Mouse (Mus musculus) forebrain, embryonic 10.5 days (tissue): ENCODE data around the gene Vti1a. TPM values are rescaled to one million over a fixed set of nuclear protein-coding genes. Genes with fewer than 3 reads are reported as not detected.

Source experiments
- DNase-seq: peaks from one replicate; pipeline ENCODE4 v3.0.0-alpha.2; 2017; ENCODE audit warnings: low spot score; ENCODE audit errors: extremely low spot score
- H3K27ac ChIP-seq: fragments of 300-500 bp; sonication (generic); 2 replicates; pipeline ENCODE4 v1.5.1; 2016; ENCODE audit warnings: mild to moderate bottlenecking
- H3K27me3 ChIP-seq: fragments of 300-500 bp; sonication (generic); 2 replicates; pipeline ENCODE4 v1.6.1; 2016; ENCODE audit warnings: mild to moderate bottlenecking; ENCODE audit not compliant: poor library complexity, severe bottlenecking
- H3K36me3 ChIP-seq: fragments of 300-500 bp; sonication (generic); replicated peaks from 2 replicates; pipeline ENCODE4 v1.6.1; 2016; ENCODE audit warnings: mild to moderate bottlenecking, moderate library complexity
- H3K4me1 ChIP-seq: fragments of 300-500 bp; sonication (generic); 2 replicates; pipeline ENCODE4 v1.6.1; 2016
- H3K4me3 ChIP-seq: fragments of 300-500 bp; sonication (generic); 2 replicates; pipeline ENCODE4 v1.5.1; 2016; ENCODE audit warnings: mild to moderate bottlenecking, moderate library complexity
- H3K9me3 ChIP-seq: fragments of 300-500 bp; sonication (generic); 2 replicates; pipeline ENCODE4 v1.6.1; 2016; ENCODE audit warnings: mild to moderate bottlenecking, moderate library complexity
- WGBS: fragments of 180-500 bp; shearing (Covaris S2); methylation state at CpG from one replicate; pipeline ENCODE4 v1.1.7; 2016; 5-methylcytosine and 5-hydroxymethylcytosine counted together
- polyA plus RNA-seq: library from polyadenylated mRNA; unstranded; fragments of >200 nt; fragmentation: Nextera tagmentation; extraction: Ambion mirVana; gene quantifications from 2 replicates; pipeline ENCODE4 v1.2.1, GENCODE M21; 2016

The Vti1a gene
- polyA plus RNA-seq, 1 experiment from 2014 or later = 34.2 TPM

GRCm38 (mm10) chr19:55343274-55343673, 27.2 kb downstream of the Vti1a start:
- Histone ChIP-seq H3K4me3 (no peak overlapping the region), H3K4me1 (no peaks in the 10 kb centered on the region), H3K27ac (no peak overlapping the region), H3K27me3 (no peaks in the 10 kb centered on the region), H3K9me3 (no peaks in the 10 kb centered on the region), H3K36me3 (peaks cover 5% of the 10 kb centered on the region; the same call in 1 of the 2 replicates)
- 93% methylated on average over 9 of the region's 9 CpGs for WGBS
- DNase-seq = no peak

- no peak overlapping the region for H3K27ac ChIP-seq
Observed at GRCm38 (mm10) chr19:55348187-55348586, 32.1 kb downstream of the Vti1a start.

GRCm38 (mm10) chr19:55350673-55351378, 34.7 kb downstream of the Vti1a start:
- Histone ChIP-seq H3K27ac (no peak overlapping the region), H3K36me3 (0 out of 2 replicates have a peak, but pooled peaks cover 3% of the 10 kb centered on the region), H3K27me3 (no peaks in the 10 kb centered on the region), H3K4me3 (no peak overlapping the region), H3K4me1 (peaks cover 4% of the 10 kb centered on the region; the same call in 1 of the 2 replicates), H3K9me3 (no peaks in the 10 kb centered on the region)
- 89% methylated on average over 9 of the region's 9 CpGs for WGBS
- DNase-seq = no peak

More at GRCm38 (mm10) chr19:55348187-55348586, 32.1 kb downstream of the Vti1a start:
- Histone ChIP-seq H3K4me3 (no peak overlapping the region), H3K9me3 (no peaks in the 10 kb centered on the region), H3K36me3 (0 out of 2 replicates have a peak, but pooled peaks cover 5% of the 10 kb centered on the region), H3K27me3 (no peaks in the 10 kb centered on the region), H3K4me1 (peaks cover 4% of the 10 kb centered on the region; the same call in 1 of the 2 replicates)
- DNase-seq = no peak
- WGBS = 89% methylated on average over 3 of the region's 3 CpGs

DNA sequence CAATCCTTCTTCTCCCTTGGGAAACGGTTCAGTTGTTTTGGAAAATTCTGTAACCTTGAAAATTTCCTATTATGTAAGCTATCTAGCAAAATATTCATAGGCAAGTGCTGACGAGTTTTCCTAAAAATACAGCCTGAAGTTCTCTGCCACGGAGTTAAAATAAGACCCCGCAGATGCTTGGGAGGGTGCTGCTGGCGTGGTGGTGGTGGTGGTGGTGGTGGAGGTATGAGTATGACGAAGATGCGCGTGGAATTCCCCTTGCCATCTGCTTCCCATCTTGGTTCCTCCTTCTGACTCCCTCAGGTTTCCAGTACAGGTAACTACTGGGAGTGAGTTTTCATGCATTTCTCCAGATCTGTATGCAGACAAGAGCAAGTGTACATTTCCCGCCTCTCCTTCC, 46.5 kb downstream of the Vti1a start:
- H3K36me3 ChIP-seq = peaks cover 4% of the 10 kb centered on the region; the same call in 1 of the 2 replicates
- H3K27ac ChIP-seq = no peak overlapping the region
- DNase-seq = no peak
- no peak overlapping the region for H3K4me3 ChIP-seq
- H3K9me3 ChIP-seq = no peaks in the 10 kb centered on the region
- no peaks in the 10 kb centered on the region for H3K4me1 ChIP-seq
- no peaks in the 10 kb centered on the region for H3K27me3 ChIP-seq
- WGBS = 93% methylated on average over 9 of the region's 9 CpGs

DNA sequence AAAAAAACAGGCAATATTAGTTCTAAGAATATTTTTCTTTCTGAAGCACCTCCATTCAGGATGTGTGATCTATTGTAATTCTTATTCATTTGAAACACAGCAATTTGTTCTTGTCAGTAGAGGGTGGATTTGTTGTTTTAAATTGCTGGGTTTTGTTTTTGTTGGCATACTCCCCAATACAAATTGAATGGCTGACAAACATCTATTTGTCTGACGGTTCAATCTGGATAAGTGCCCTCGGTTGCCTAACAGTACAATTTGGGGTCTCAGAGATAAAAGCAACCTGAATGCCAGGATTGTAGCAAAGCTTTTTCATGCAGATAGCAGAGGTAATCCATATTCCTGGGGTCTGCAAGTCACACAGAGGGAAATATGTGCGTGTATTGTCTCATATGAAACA, 53.6 kb downstream of the Vti1a start:
- no peaks in the 10 kb centered on the region for H3K27me3 ChIP-seq
- 76% methylated on average over 3 of the region's 3 CpGs for WGBS

DNA sequence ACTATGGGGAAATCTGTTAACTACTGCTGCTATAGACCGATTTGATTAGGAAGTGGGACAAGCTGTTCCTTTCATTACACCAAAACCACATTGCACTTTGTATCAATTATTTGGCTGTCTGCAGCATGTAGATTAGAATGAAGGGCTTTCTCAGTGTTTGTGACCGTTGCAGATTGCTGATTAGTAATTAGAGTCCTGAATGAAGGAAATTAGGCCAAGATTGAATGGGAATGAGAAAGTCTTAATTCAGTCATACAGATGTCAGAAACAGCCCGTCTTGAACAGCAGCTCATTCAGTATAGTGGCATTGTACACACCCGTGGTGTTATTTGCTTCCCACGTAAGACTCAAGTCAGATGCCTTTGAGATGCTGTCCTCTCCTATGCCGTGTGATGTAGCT, 60.2 kb downstream of the Vti1a start:
- H3K36me3 ChIP-seq = no peaks in the 10 kb centered on the region
- peaks cover 36% of the 10 kb centered on the region for H3K4me1 ChIP-seq
- peaks cover 17% of the 10 kb centered on the region for H3K27me3 ChIP-seq
- WGBS = 72% methylated on average over 6 of the region's 6 CpGs
- no peak overlapping the region for H3K4me3 ChIP-seq
- H3K9me3 ChIP-seq = no peaks in the 10 kb centered on the region
- DNase-seq = no peak
- no peak overlapping the region for H3K27ac ChIP-seq

More for the DNA sequence above, 53.6 kb downstream of the Vti1a start:
- Histone ChIP-seq H3K4me1 (0 out of 2 replicates have a peak, but pooled peaks cover 7% of the 10 kb centered on the region), H3K4me3 (no peak overlapping the region), H3K9me3 (no peaks in the 10 kb centered on the region), H3K27ac (no peak overlapping the region), H3K36me3 (no peaks in the 10 kb centered on the region)
- no peak for DNase-seq

- H3K27ac ChIP-seq = no peak overlapping the region
- no peaks in the 10 kb centered on the region for H3K9me3 ChIP-seq
- peaks cover 28% of the 10 kb centered on the region for H3K27me3 ChIP-seq
- 92% methylated on average over 4 of the region's 4 CpGs for WGBS
- DNase-seq = no peak
- no peaks in the 10 kb centered on the region for H3K36me3 ChIP-seq
- peaks cover 47% of the 10 kb centered on the region for H3K4me1 ChIP-seq
- H3K4me3 ChIP-seq = no peak overlapping the region
Observed at GRCm38 (mm10) chr19:55377465-55377864, 61.4 kb downstream of the Vti1a start.

- no peak for DNase-seq
- Histone ChIP-seq H3K27ac (no peak overlapping the region), H3K9me3 (no peaks in the 10 kb centered on the region), H3K4me3 (no peak overlapping the region), H3K36me3 (no peaks in the 10 kb centered on the region), H3K27me3 (peaks cover 42% of the 10 kb centered on the region), H3K4me1 (peaks cover 61% of the 10 kb centered on the region)
- 80% methylated on average over 2 of the region's 2 CpGs for WGBS
Observed at GRCm38 (mm10) chr19:55378884-55379283, 62.8 kb downstream of the Vti1a start.

DNA sequence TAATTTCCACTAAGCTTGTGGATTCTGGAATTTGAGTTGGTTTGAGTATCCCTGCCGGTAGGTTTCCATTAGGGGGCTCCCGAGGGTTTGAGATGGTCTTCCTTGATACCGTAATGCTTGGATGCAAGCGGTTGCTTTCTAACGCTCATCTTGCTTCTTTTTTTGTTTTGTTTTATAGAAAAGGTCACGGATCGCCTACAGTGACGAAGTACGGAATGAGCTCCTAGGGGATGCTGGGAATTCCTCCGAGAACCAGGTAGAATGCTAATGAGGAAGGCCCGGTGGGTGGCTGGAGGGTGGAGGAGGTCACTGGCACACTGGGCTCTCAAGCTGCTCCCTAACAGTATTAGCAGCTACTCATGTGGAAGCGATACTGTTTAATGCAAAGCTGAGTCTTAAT, 64.7 kb downstream of the Vti1a start:
- DNase-seq = peak; percentile 59
- peaks cover 47% of the 10 kb centered on the region for H3K27me3 ChIP-seq
- no peaks in the 10 kb centered on the region for H3K36me3 ChIP-seq
- WGBS = 7% methylated on average over 12 of the region's 12 CpGs
- H3K9me3 ChIP-seq = no peaks in the 10 kb centered on the region
- peaks cover 80% of the 10 kb centered on the region for H3K4me1 ChIP-seq
- H3K4me3 ChIP-seq = peak overlapping the region; percentile 29
- peak overlapping the region; percentile 56 for H3K27ac ChIP-seq

GRCm38 (mm10) chr19:55381343-55381742, 65.2 kb downstream of the Vti1a start:
- H3K4me3 ChIP-seq = peak overlapping the region; percentile 29; the same call in 1 of the 2 replicates
- DNase-seq = peak; percentile 28
- peaks cover 47% of the 10 kb centered on the region for H3K27me3 ChIP-seq
- H3K36me3 ChIP-seq = no peaks in the 10 kb centered on the region
- H3K9me3 ChIP-seq = no peaks in the 10 kb centered on the region
- H3K4me1 ChIP-seq = peaks cover 80% of the 10 kb centered on the region
- WGBS = 46% methylated on average over 7 of the region's 7 CpGs
- H3K27ac ChIP-seq = peak overlapping the region; percentile 72; the same call in 1 of the 2 replicates

GRCm38 (mm10) chr19:55382745-55383144, 66.7 kb downstream of the Vti1a start:
- Histone ChIP-seq H3K27ac (no peak overlapping the region), H3K27me3 (peaks cover 59% of the 10 kb centered on the region), H3K36me3 (no peaks in the 10 kb centered on the region), H3K4me3 (no peak overlapping the region), H3K4me1 (peaks cover 89% of the 10 kb centered on the region), H3K9me3 (no peaks in the 10 kb centered on the region)
- WGBS = 81% methylated on average over 7 of the region's 7 CpGs
- DNase-seq = no peak

GRCm38 (mm10) chr19:55384634-55385033, 68.5 kb downstream of the Vti1a start:
- Histone ChIP-seq H3K4me1 (peaks cover 94% of the 10 kb centered on the region), H3K9me3 (no peaks in the 10 kb centered on the region), H3K27ac (peak overlapping the region; percentile 67), H3K4me3 (peak overlapping the region; percentile 28), H3K27me3 (peaks cover 56% of the 10 kb centered on the region), H3K36me3 (no peaks in the 10 kb centered on the region)
- WGBS = 59% methylated on average over 15 of the region's 15 CpGs
- DNase-seq = no peak

- Histone ChIP-seq H3K27me3 (peaks cover 22% of the 10 kb centered on the region; the same call in 1 of the 2 replicates), H3K4me1 (peaks cover 61% of the 10 kb centered on the region), H3K9me3 (no peaks in the 10 kb centered on the region), H3K36me3 (no peaks in the 10 kb centered on the region), H3K27ac (peak overlapping the region; percentile 65; the same call in 1 of the 2 replicates), H3K4me3 (no peak overlapping the region; the same call in 1 of the 2 replicates)
- DNase-seq = no peak
- 38% methylated on average over 10 of the region's 10 CpGs for WGBS
Observed at GRCm38 (mm10) chr19:55389019-55389418, 72.9 kb downstream of the Vti1a start.
